Mouse (Mus musculus) lung, embryonic 15.5 days (tissue): ENCODE results near the gene Cyp17a1. TPM values are rescaled to one million over a fixed set of nuclear protein-coding genes. Genes with fewer than 3 reads are reported as not detected.
A peak's percentile ranks its signal among the peaks of the same experiment; 100 is the strongest.

ENCODE experiments used
- ATAC-seq: fragments of 200-750 bp; cut with Nextera tagmentation; 2 replicates; pipeline ENCODE4 v1.8.0; 2017; ENCODE audit warnings: moderate number of reproducible peaks, borderline replicate concordance; ENCODE audit not compliant: low FRiP score, low TSS enrichment; ENCODE audit errors: extremely low read depth
- H3K27ac ChIP-seq: fragments of 300-500 bp; sonication (generic); 2 replicates; pipeline ENCODE4 v1.5.1; 2015; ENCODE audit warnings: moderate library complexity, mild to moderate bottlenecking, inconsistent platforms
- H3K27me3 ChIP-seq: fragments of 300-500 bp; sonication (generic); 2 replicates; pipeline ENCODE4 v1.6.1; 2015; ENCODE audit warnings: inconsistent platforms
- H3K36me3 ChIP-seq: fragments of 300-500 bp; sonication (generic); 2 replicates; pipeline ENCODE4 v1.6.1; 2015; ENCODE audit warnings: inconsistent platforms
- H3K4me1 ChIP-seq: fragments of 300-500 bp; sonication (generic); 2 replicates; pipeline ENCODE4 v1.6.1; 2015; ENCODE audit warnings: inconsistent platforms
- H3K4me2 ChIP-seq: fragments of 300-500 bp; sonication (generic); 2 replicates; pipeline ENCODE4 v1.6.1; 2015; ENCODE audit warnings: inconsistent platforms, mild to moderate bottlenecking, moderate library complexity
- H3K4me3 ChIP-seq: fragments of 300-500 bp; sonication (generic); 2 replicates; pipeline ENCODE4 v1.5.1; 2015; ENCODE audit warnings: mild to moderate bottlenecking, inconsistent platforms
- H3K9ac ChIP-seq: fragments of 300-500 bp; sonication (generic); 2 replicates; pipeline ENCODE4 v1.6.1; 2015; ENCODE audit warnings: inconsistent platforms
- H3K9me3 ChIP-seq: fragments of 300-500 bp; sonication (generic); 2 replicates; pipeline ENCODE4 v1.6.1; 2016; ENCODE audit warnings: inconsistent platforms
- WGBS: fragments of 180-500 bp; shearing (Covaris S2); methylation state at CpG from one replicate; pipeline ENCODE4 v1.1.7; 2015; 5-methylcytosine and 5-hydroxymethylcytosine counted together
- polyA plus RNA-seq: library from polyadenylated mRNA; unstranded; fragments of >200 nt; fragmentation: Nextera tagmentation; extraction: Ambion mirVana; gene quantifications from 2 replicates; pipeline ENCODE4 v1.2.1, GENCODE M21; 2015

Cyp17a1 gene
- polyA plus RNA-seq, 1 experiment from 2014 or later: not detected

GRCm38 (mm10) chr19:46622659-46623193, 50.2 kb downstream of the Cyp17a1 start:
- no peaks in the 10 kb centered on the region for H3K9me3 ChIP-seq
- H3K27ac ChIP-seq: peak overlapping the region; percentile 94
- WGBS: 18% methylated on average over 12 of the region's 12 CpGs
- H3K4me1 ChIP-seq: peaks cover 89% of the 10 kb centered on the region
- 0 out of 2 replicates have a peak overlapping the region, but pooled peaks have one; percentile 30 for H3K9ac ChIP-seq
- peak overlapping the region; percentile 40 for H3K4me3 ChIP-seq
- no peaks in the 10 kb centered on the region for H3K36me3 ChIP-seq
- H3K4me2 ChIP-seq: peak overlapping the region; percentile 65
- no peaks in the 10 kb centered on the region for H3K27me3 ChIP-seq
- no peak for ATAC-seq

- no peak for ATAC-seq
- Histone ChIP-seq H3K9ac (no peak overlapping the region), H3K27me3 (no peaks in the 10 kb centered on the region), H3K9me3 (no peaks in the 10 kb centered on the region), H3K36me3 (no peaks in the 10 kb centered on the region), H3K4me3 (no peak overlapping the region), H3K27ac (peak overlapping the region; percentile 94), H3K4me2 (no peak overlapping the region), H3K4me1 (peaks cover 82% of the 10 kb centered on the region)
- WGBS: 64% methylated on average over 19 of the region's 19 CpGs
Observed at GRCm38 (mm10) chr19:46621236-46622183, 51.5 kb downstream of the Cyp17a1 start.

GRCm38 (mm10) chr19:46620016-46620808, 52.8 kb downstream of the Cyp17a1 start:
- WGBS: 57% methylated on average over 14 of the region's 14 CpGs

GRCm38 (mm10) chr19:46619518-46619917, 53.5 kb downstream of the Cyp17a1 start:
- Histone ChIP-seq H3K4me1 (peaks cover 66% of the 10 kb centered on the region), H3K27ac (peak overlapping the region; percentile 54), H3K36me3 (no peaks in the 10 kb centered on the region), H3K27me3 (no peaks in the 10 kb centered on the region), H3K4me2 (no peak overlapping the region), H3K4me3 (no peak overlapping the region), H3K9ac (no peak overlapping the region), H3K9me3 (no peaks in the 10 kb centered on the region)
- 81% methylated on average over 6 of the region's 6 CpGs for WGBS
- ATAC-seq: no peak

More at GRCm38 (mm10) chr19:46620016-46620808, 52.8 kb downstream of the Cyp17a1 start:
- no peaks in the 10 kb centered on the region for H3K9me3 ChIP-seq
- H3K9ac ChIP-seq: no peak overlapping the region
- no peak overlapping the region; the same call in 1 of the 2 replicates for H3K4me2 ChIP-seq
- no peak overlapping the region for H3K4me3 ChIP-seq
- no peaks in the 10 kb centered on the region for H3K27me3 ChIP-seq
- no peak for ATAC-seq
- H3K27ac ChIP-seq: peak overlapping the region; percentile 54
- H3K36me3 ChIP-seq: no peaks in the 10 kb centered on the region
- H3K4me1 ChIP-seq: peaks cover 73% of the 10 kb centered on the region

- Histone ChIP-seq H3K27me3 (no peaks in the 10 kb centered on the region), H3K4me2 (no peak overlapping the region), H3K27ac (peak overlapping the region; percentile 54; the same call in 1 of the 2 replicates), H3K4me3 (no peak overlapping the region), H3K36me3 (no peaks in the 10 kb centered on the region), H3K9me3 (no peaks in the 10 kb centered on the region), H3K4me1 (peaks cover 61% of the 10 kb centered on the region), H3K9ac (no peak overlapping the region)
- 46% methylated on average over 19 of the region's 19 CpGs for WGBS
- ATAC-seq: no peak
Observed at GRCm38 (mm10) chr19:46619001-46619400, 54.0 kb downstream of the Cyp17a1 start.

GRCm38 (mm10) chr19:46618322-46618721, 54.6 kb downstream of the Cyp17a1 start:
- H3K9ac ChIP-seq: no peak overlapping the region
- 58% methylated on average over 9 of the region's 9 CpGs for WGBS
- no peak for ATAC-seq
- 0 out of 2 replicates have a peak, but pooled peaks cover 3% of the 10 kb centered on the region for H3K36me3 ChIP-seq
- H3K4me2 ChIP-seq: no peak overlapping the region
- no peaks in the 10 kb centered on the region for H3K27me3 ChIP-seq
- no peaks in the 10 kb centered on the region for H3K9me3 ChIP-seq
- no peak overlapping the region for H3K4me3 ChIP-seq
- peak overlapping the region; percentile 54; the same call in 1 of the 2 replicates for H3K27ac ChIP-seq
- H3K4me1 ChIP-seq: peaks cover 54% of the 10 kb centered on the region

- Histone ChIP-seq H3K9me3 (no peaks in the 10 kb centered on the region), H3K27me3 (no peaks in the 10 kb centered on the region), H3K4me3 (no peak overlapping the region), H3K27ac (no peak overlapping the region), H3K9ac (no peak overlapping the region), H3K36me3 (0 out of 2 replicates have a peak, but pooled peaks cover 3% of the 10 kb centered on the region), H3K4me1 (peaks cover 50% of the 10 kb centered on the region), H3K4me2 (no peak overlapping the region)
- no peak for ATAC-seq
- 75% methylated on average over 8 of the region's 8 CpGs for WGBS
Observed at GRCm38 (mm10) chr19:46617361-46617760, 55.6 kb downstream of the Cyp17a1 start.

Other genes starting within 250 kb of the Cyp17a1 start
- gene Trim8, start 171.5 kb downstream of the Cyp17a1 start, polyA plus RNA-seq: 22.2 and 27.8 TPM in 2 replicates
- gene Arl3, start 100.0 kb downstream of the Cyp17a1 start, polyA plus RNA-seq: 115 and 119 TPM in 2 replicates
- gene Sfxn2, start 99.8 kb downstream of the Cyp17a1 start, polyA plus RNA-seq: 27.9 and 28.3 TPM in 2 replicates
- 44.0 and 48.0 TPM in 2 replicates for gene Wbp1l, start 74.1 kb downstream of the Cyp17a1 start, polyA plus RNA-seq
- 15.5 and 16.2 TPM in 2 replicates for gene Borcs7, start 16.7 kb upstream of the Cyp17a1 start, polyA plus RNA-seq
- gene As3mt, start 34.3 kb upstream of the Cyp17a1 start, polyA plus RNA-seq: 29.1 and 30.4 TPM in 2 replicates
- 3.3 and 3.5 TPM in 2 replicates for gene Cnnm2, start 88.4 kb upstream of the Cyp17a1 start, polyA plus RNA-seq